In genomic region chr1:64223779-64224687, GRCm38 (mm10) we compare ENCODE assay signal across 8 mouse cellular contexts.
DNase-seq lines count a peak whose midpoint lies in the region; ATAC-seq lines count a peak whose summit lies in the region.

No protein-coding gene starts in this region.

- DNase-seq in layer of hippocampus, postnatal 10 days (ENCODE audit: low spot score in 2 of 2) = peak; percentile 23 to 43
- no peak for DNase-seq in layer of hippocampus, postnatal 36 days
- peak; percentile 70 to 72 for DNase-seq in cerebellum, postnatal 10 days
- no peak for DNase-seq in heart, embryonic 10.5 days (ENCODE audit: low spot score)
- peak; percentile 25 to 54 for DNase-seq in kidney, postnatal 36 days
- peak; percentile 45 for DNase-seq in retina, postnatal 7 days (ENCODE audit: low read depth, low spot score)
- DNase-seq in frontal cortex, postnatal 36 days (ENCODE audit: low spot score in 2 of 2) = no peak

- no peak for ATAC-seq in activated CD4-positive, CD25-positive, alpha-beta regulatory T cell, adult 4 months

- no peaks in the 10 kb centered on the region for H3K27me3 ChIP-seq in heart, embryonic 10.5 days (ENCODE audit: insufficient read depth, poor library complexity, severe bottlenecking)

- WGBS in heart, embryonic 10.5 days = 74% methylated on average over 19 of the region's 19 CpGs

- peak overlapping the region; percentile 49; the same call in 1 of the 2 replicates for H3K27ac ChIP-seq in heart, embryonic 10.5 days

- H3K9me3 ChIP-seq in heart, embryonic 10.5 days = no peaks in the 10 kb centered on the region

- H3K4me3 ChIP-seq in heart, embryonic 10.5 days = no peak overlapping the region

- H3K36me3 ChIP-seq in heart, embryonic 10.5 days = no peaks in the 10 kb centered on the region

- peaks cover 28% of the 10 kb centered on the region for H3K4me1 ChIP-seq in heart, embryonic 10.5 days

Comparison
In these comparisons a context has a peak if more than half of its experiments do, and no peak if none do; other contexts are left out.
1. DNase-seq: peak in layer of hippocampus, postnatal 10 days (2 of 2), cerebellum, postnatal 10 days (2 of 2), kidney, postnatal 36 days (2 of 2) and retina, postnatal 7 days (single experiment); none in layer of hippocampus, postnatal 36 days (0 of 2), heart, embryonic 10.5 days (single experiment) and frontal cortex, postnatal 36 days (0 of 2).